Mouse (Mus musculus): ENCODE data around the gene Wdr17. TPM values are rescaled to one million over a fixed set of nuclear protein-coding genes. Genes with fewer than 3 reads are reported as not detected.

Gene Wdr17
- 12.0 and 12.7 TPM in 2 replicates for polyA plus RNA-seq (2015; fragmentation: Nextera tagmentation; extraction: Ambion mirVana)

GRCm38 (mm10) chr8:54886987-54887785, at the start of gene Wdr17:
TSS of gene Wdr17 (minus strand) at chr8:54887184.
- H3K27me3 ChIP-seq: no peaks in the 10 kb centered on the region
- no peak within 1 kb of the TSS for H3K27ac ChIP-seq
- no peaks in the 10 kb centered on the region for H3K9me3 ChIP-seq
- 90% methylated on average over 9 of the region's 9 CpGs for WGBS
- no peak within 1 kb of the TSS for H3K4me2 ChIP-seq
- no peak within 1 kb of the TSS for H3K4me3 ChIP-seq
- H3K9ac ChIP-seq: no peak within 1 kb of the TSS
- no peaks in the 10 kb centered on the region for H3K36me3 ChIP-seq
- H3K4me1 ChIP-seq (replicated peaks): no peaks in the 10 kb centered on the region
- no peak for ATAC-seq (ENCODE audit: low FRiP score)

- no peaks in the 10 kb centered on the region for H3K27me3 ChIP-seq
- no peak overlapping the region for H3K4me3 ChIP-seq
- no peaks in the 10 kb centered on the region for H3K9me3 ChIP-seq
- no peak overlapping the region for H3K27ac ChIP-seq
- WGBS: 80% methylated on average over 2 of the region's 2 CpGs
- no peak overlapping the region for H3K9ac ChIP-seq
- H3K4me2 ChIP-seq: no peak overlapping the region
- no peaks in the 10 kb centered on the region for H3K4me1 ChIP-seq (replicated peaks)
- no peaks in the 10 kb centered on the region for H3K36me3 ChIP-seq
- ATAC-seq (ENCODE audit: low FRiP score): no peak
Observed at GRCm38 (mm10) chr8:54932306-54932705, 45.3 kb upstream of the Wdr17 start.

- 92% methylated on average over 3 of the region's 3 CpGs for WGBS
- no peaks in the 10 kb centered on the region for H3K27me3 ChIP-seq
- no peak for ATAC-seq (ENCODE audit: low FRiP score)
- no peak overlapping the region for H3K4me2 ChIP-seq
- H3K4me3 ChIP-seq: no peak overlapping the region
- H3K9me3 ChIP-seq: no peaks in the 10 kb centered on the region
- H3K27ac ChIP-seq: no peak overlapping the region
- H3K9ac ChIP-seq: no peak overlapping the region
- H3K36me3 ChIP-seq: no peaks in the 10 kb centered on the region
- H3K4me1 ChIP-seq (replicated peaks): peaks cover 5% of the 10 kb centered on the region
Observed at GRCm38 (mm10) chr8:54924936-54925335, 38.0 kb upstream of the Wdr17 start.

- Histone ChIP-seq H3K27me3 (no peaks in the 10 kb centered on the region), H3K9me3 (no peaks in the 10 kb centered on the region), H3K36me3 (no peaks in the 10 kb centered on the region), H3K9ac (no peak overlapping the region), H3K27ac (peak overlapping the region; percentile 66; the same call in 1 of the 2 replicates), H3K4me1 (replicated peaks) (peaks cover 5% of the 10 kb centered on the region), H3K4me3 (no peak overlapping the region), H3K4me2 (no peak overlapping the region)
- WGBS: 36% methylated on average over 2 of the region's 2 CpGs
- peak; percentile 49; the same call in 1 of the 2 replicates for ATAC-seq (ENCODE audit: low FRiP score)
Observed at GRCm38 (mm10) chr8:54922160-54922855, 35.3 kb upstream of the Wdr17 start.

- H3K4me3 ChIP-seq: no peak overlapping the region
- H3K4me1 ChIP-seq (replicated peaks): peaks cover 4% of the 10 kb centered on the region
- no peak overlapping the region for H3K27ac ChIP-seq
- H3K9me3 ChIP-seq: no peaks in the 10 kb centered on the region
- WGBS: 61% methylated on average over 9 of the region's 9 CpGs
- H3K9ac ChIP-seq: no peak overlapping the region
- no peak overlapping the region for H3K4me2 ChIP-seq
- no peaks in the 10 kb centered on the region for H3K36me3 ChIP-seq
- no peak for ATAC-seq (ENCODE audit: low FRiP score)
- H3K27me3 ChIP-seq: no peaks in the 10 kb centered on the region
Observed at GRCm38 (mm10) chr8:54917710-54918109, 30.7 kb upstream of the Wdr17 start.

- ATAC-seq (ENCODE audit: low FRiP score): no peak
- no peaks in the 10 kb centered on the region for H3K4me1 ChIP-seq (replicated peaks)
- no peaks in the 10 kb centered on the region for H3K27me3 ChIP-seq
- no peak overlapping the region for H3K9ac ChIP-seq
- no peak overlapping the region for H3K4me3 ChIP-seq
- H3K9me3 ChIP-seq: no peaks in the 10 kb centered on the region
- 93% methylated on average over 2 of the region's 2 CpGs for WGBS
- no peak overlapping the region for H3K4me2 ChIP-seq
- H3K36me3 ChIP-seq: no peaks in the 10 kb centered on the region
- no peak overlapping the region for H3K27ac ChIP-seq
Observed at GRCm38 (mm10) chr8:54912891-54913290, 25.9 kb upstream of the Wdr17 start.

- ATAC-seq (ENCODE audit: low FRiP score): no peak
- H3K4me1 ChIP-seq (replicated peaks): no peaks in the 10 kb centered on the region
- H3K4me2 ChIP-seq: no peak overlapping the region
- H3K9ac ChIP-seq: no peak overlapping the region
- H3K9me3 ChIP-seq: 0 out of 2 replicates have a peak, but pooled peaks cover 2% of the 10 kb centered on the region
- no peak overlapping the region for H3K4me3 ChIP-seq
- H3K27me3 ChIP-seq: no peaks in the 10 kb centered on the region
- no peak overlapping the region for H3K27ac ChIP-seq
- H3K36me3 ChIP-seq: no peaks in the 10 kb centered on the region
- 87% methylated on average over 2 of the region's 2 CpGs for WGBS
Observed at GRCm38 (mm10) chr8:54899444-54899843, 12.5 kb upstream of the Wdr17 start.

GRCm38 (mm10) chr8:54894637-54895322, 7.8 kb upstream of the Wdr17 start:
- WGBS: 90% methylated on average over 2 of the region's 2 CpGs
- no peak for ATAC-seq (ENCODE audit: low FRiP score)
- H3K4me2 ChIP-seq: no peak overlapping the region
- no peaks in the 10 kb centered on the region for H3K4me1 ChIP-seq (replicated peaks)
- no peak overlapping the region for H3K4me3 ChIP-seq
- no peak overlapping the region for H3K9ac ChIP-seq
- no peak overlapping the region for H3K27ac ChIP-seq
- H3K27me3 ChIP-seq: no peaks in the 10 kb centered on the region
- no peaks in the 10 kb centered on the region for H3K36me3 ChIP-seq
- H3K9me3 ChIP-seq: no peaks in the 10 kb centered on the region

- WGBS: 93% methylated on average over 1 of the region's 1 CpGs
Observed at GRCm38 (mm10) chr8:54894180-54894579, 7.2 kb upstream of the Wdr17 start.

GRCm38 (mm10) chr8:54886560-54886959, 424 bp downstream of the Wdr17 start:
- whole genome bisulfite sequencing: 81% methylated on average over 4 of the region's 4 CpGs

More at GRCm38 (mm10) chr8:54894180-54894579, 7.2 kb upstream of the Wdr17 start:
- Histone ChIP-seq H3K9ac (no peak overlapping the region), H3K27ac (no peak overlapping the region), H3K4me1 (replicated peaks) (no peaks in the 10 kb centered on the region), H3K4me2 (no peak overlapping the region), H3K36me3 (no peaks in the 10 kb centered on the region), H3K4me3 (no peak overlapping the region), H3K9me3 (no peaks in the 10 kb centered on the region), H3K27me3 (no peaks in the 10 kb centered on the region)
- no peak for ATAC-seq (ENCODE audit: low FRiP score)

GRCm38 (mm10) chr8:54876458-54876857, 10.5 kb downstream of the Wdr17 start:
- no peak overlapping the region for H3K27ac ChIP-seq
- 95% methylated on average over 4 of the region's 4 CpGs for WGBS

More at GRCm38 (mm10) chr8:54886560-54886959, 424 bp downstream of the Wdr17 start:
- Histone ChIP-seq H3K4me2 (no peak overlapping the region), H3K36me3 (no peaks in the 10 kb centered on the region), H3K9ac (no peak overlapping the region), H3K27ac (no peak overlapping the region), H3K4me3 (no peak overlapping the region), H3K9me3 (no peaks in the 10 kb centered on the region), H3K4me1 (replicated peaks) (no peaks in the 10 kb centered on the region), H3K27me3 (no peaks in the 10 kb centered on the region)
- ATAC-seq (ENCODE audit: low FRiP score): no peak

GRCm38 (mm10) chr8:54864761-54865064, 22.3 kb downstream of the Wdr17 start:
- Histone ChIP-seq H3K4me2 (no peak overlapping the region), H3K27me3 (no peaks in the 10 kb centered on the region), H3K9ac (no peak overlapping the region), H3K4me1 (replicated peaks) (peaks cover 4% of the 10 kb centered on the region; the same call in 1 of the 2 replicates), H3K9me3 (no peaks in the 10 kb centered on the region), H3K4me3 (no peak overlapping the region), H3K27ac (peak overlapping the region; percentile 48; the same call in 1 of the 2 replicates), H3K36me3 (no peaks in the 10 kb centered on the region)
- ATAC-seq (ENCODE audit: low FRiP score): no peak
- 64% methylated on average over 1 of the region's 1 CpGs for WGBS

More at GRCm38 (mm10) chr8:54876458-54876857, 10.5 kb downstream of the Wdr17 start:
- Histone ChIP-seq H3K9me3 (no peaks in the 10 kb centered on the region), H3K36me3 (no peaks in the 10 kb centered on the region), H3K4me2 (no peak overlapping the region), H3K4me3 (no peak overlapping the region), H3K4me1 (replicated peaks) (no peaks in the 10 kb centered on the region), H3K9ac (no peak overlapping the region), H3K27me3 (no peaks in the 10 kb centered on the region)
- ATAC-seq (ENCODE audit: low FRiP score): no peak

Measured in hindbrain, embryonic 13.5 days (tissue).